Mouse (Mus musculus) ES-Bruce4 (cell line): ENCODE results near the gene Sik1.

Source experiments
- EP300 ChIP-seq: IDR thresholded peaks from 2 replicates; pipeline ENCODE4 v1.6.1; 2011; ENCODE audit warnings: low read depth, low read length; ENCODE audit not compliant: insufficient read depth
- POLR2A ChIP-seq: IDR thresholded peaks from one replicate; pipeline ENCODE4 v1.8.1; 2011; ENCODE audit warnings: low read length; ENCODE audit not compliant: insufficient read depth

GRCm38 (mm10) chr17:31835528-31836263 is 19.9 kb downstream of the Sik1 start:
- TF ChIP-seq POLR2A: no peak
- TF ChIP-seq EP300: no peak
